In the genomic region with DNA sequence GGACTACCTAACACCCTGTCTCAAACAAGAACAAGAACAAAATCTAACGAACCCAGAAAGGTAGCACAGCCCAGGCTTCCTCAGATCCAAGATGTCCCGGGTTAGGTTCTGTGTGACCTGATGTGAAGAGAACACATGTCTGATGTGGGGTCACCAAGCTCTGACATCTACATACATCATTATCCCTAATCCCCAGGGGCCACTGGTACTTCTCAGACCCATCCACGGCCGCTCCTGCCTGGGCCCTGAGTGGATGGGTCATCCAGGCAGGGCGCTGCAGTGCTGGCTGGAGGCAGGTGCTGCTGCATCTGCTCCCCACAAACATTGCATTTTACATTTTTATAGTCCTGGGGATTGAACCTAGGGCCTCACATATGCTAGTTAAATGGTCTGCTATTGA, we compare ENCODE assay signal across 12 mouse cellular contexts. TPM values are rescaled to one million over a fixed set of nuclear protein-coding genes. Genes with fewer than 3 reads are reported as not detected.
A peak's percentile ranks its signal among the peaks of the same experiment; 100 is the strongest.
DNase-seq lines count a peak whose midpoint lies in the region; ATAC-seq and TF ChIP-seq lines count a peak whose summit lies in the region.
"Had no signal": no experiment of that assay in that cellular context is flagged by ENCODE, and none has a peak within 500 bp of the region (broad histone marks: within the 10 kb centered on the region; RNA-seq: fewer than 3 reads in every experiment).

No protein-coding gene starts in this region.

- WGBS in heart, embryonic 13.5 days = 77% methylated on average over 5 of the region's 5 CpGs
- 63% methylated on average over 5 of the region's 5 CpGs for WGBS in lung, postnatal 0 days
- 58% methylated on average over 5 of the region's 5 CpGs for WGBS in intestine, embryonic 16.5 days
- 54% methylated on average over 5 of the region's 5 CpGs for WGBS in stomach, embryonic 14.5 days

- no peak overlapping the region for H3K9ac ChIP-seq in heart, embryonic 13.5 days
- no peak overlapping the region for H3K9ac ChIP-seq in lung, postnatal 0 days (replicated peaks; ENCODE audit: low read depth)
- 0 out of 2 replicates have a peak overlapping the region, but pooled peaks have one; percentile 43 for H3K9ac ChIP-seq in intestine, embryonic 16.5 days (ENCODE audit: low read depth, low read length)
- no peak overlapping the region for H3K9ac ChIP-seq in stomach, embryonic 14.5 days (replicated peaks; ENCODE audit: low read depth, low read length)

- no peak overlapping the region for H3K4me2 ChIP-seq in heart, embryonic 13.5 days
- no peak overlapping the region for H3K4me2 ChIP-seq in lung, postnatal 0 days (replicated peaks; ENCODE audit: low read depth, low read length)
- H3K4me2 ChIP-seq in intestine, embryonic 16.5 days (ENCODE audit: low read depth, low read length) = no peak overlapping the region; the same call in 1 of the 2 replicates
- H3K4me2 ChIP-seq in stomach, embryonic 14.5 days (replicated peaks; ENCODE audit: low read depth, low read length) = no peak overlapping the region

- H3K4me3 ChIP-seq in heart, embryonic 13.5 days = no peak overlapping the region
- no peak overlapping the region for H3K4me3 ChIP-seq in lung, postnatal 0 days (ENCODE audit: low read depth, low read length)
- H3K4me3 ChIP-seq in intestine, embryonic 16.5 days (ENCODE audit: low read length) = no peak overlapping the region
- no peak overlapping the region for H3K4me3 ChIP-seq in stomach, embryonic 14.5 days (ENCODE audit: low read depth, low read length)

- DNase-seq in heart, adult 8-10 months (ENCODE audit: low spot score) = no peak
- no peak for DNase-seq in lung, postnatal 0 days (ENCODE audit: low spot score)
- no peak for DNase-seq in lung, postnatal 4 days
- no peak for DNase-seq in cerebellum, postnatal 4 days (ENCODE audit: low spot score in 2 of 2)
- DNase-seq in neural tube, embryonic 10.5 days (ENCODE audit: extremely low spot score, low spot score) = no peak
- DNase-seq: cerebellum, adult 11 months; thymus, postnatal 14 days had no signal

- peak overlapping the region; percentile 95 for H3K27ac ChIP-seq in heart, embryonic 13.5 days (replicated peaks)
- H3K27ac ChIP-seq in lung, postnatal 0 days (ENCODE audit: low read length) = peak overlapping the region; percentile 97
- H3K27ac ChIP-seq in intestine, embryonic 16.5 days (ENCODE audit: low read length) = peak overlapping the region; percentile 96
- H3K27ac ChIP-seq in stomach, embryonic 14.5 days (ENCODE audit: low read length) = peak overlapping the region; percentile 97

- no peak for TF ChIP-seq EP300 in lung, postnatal 0 days (IDR thresholded peaks at IDR 0.05)

- H3K4me1 ChIP-seq in heart, embryonic 13.5 days = peaks cover 66% of the 10 kb centered on the region
- peaks cover 12% of the 10 kb centered on the region; the same call in 1 of the 2 replicates for H3K4me1 ChIP-seq in lung, postnatal 0 days (ENCODE audit: insufficient read depth, low read depth, low read length)
- H3K4me1 ChIP-seq in intestine, embryonic 16.5 days (ENCODE audit: control insufficient read depth, insufficient read depth, low read length) = peaks cover 51% of the 10 kb centered on the region
- H3K4me1 ChIP-seq in stomach, embryonic 14.5 days (ENCODE audit: control insufficient read depth, insufficient read depth, low read length) = peaks cover 38% of the 10 kb centered on the region

- H3K27me3 ChIP-seq in heart, embryonic 13.5 days (replicated peaks) = no peaks in the 10 kb centered on the region
- no peaks in the 10 kb centered on the region for H3K27me3 ChIP-seq in lung, postnatal 0 days (replicated peaks; ENCODE audit: insufficient read depth, low read length)
- no peaks in the 10 kb centered on the region for H3K27me3 ChIP-seq in intestine, embryonic 16.5 days (replicated peaks; ENCODE audit: control insufficient read depth, insufficient read depth, low read length)
- H3K27me3 ChIP-seq in stomach, embryonic 14.5 days (ENCODE audit: control insufficient read depth, insufficient read depth, low read length) = no peaks in the 10 kb centered on the region

- H3K9me3 ChIP-seq in heart, embryonic 13.5 days = no peaks in the 10 kb centered on the region
- H3K9me3 ChIP-seq in lung, postnatal 0 days (ENCODE audit: low read length) = no peaks in the 10 kb centered on the region
- no peaks in the 10 kb centered on the region for H3K9me3 ChIP-seq in intestine, embryonic 16.5 days (ENCODE audit: control insufficient read depth, low read length)
- no peaks in the 10 kb centered on the region for H3K9me3 ChIP-seq in stomach, embryonic 14.5 days (ENCODE audit: control insufficient read depth, low read depth, low read length)

- H3K36me3 ChIP-seq in heart, embryonic 13.5 days = no peaks in the 10 kb centered on the region
- H3K36me3 ChIP-seq in lung, postnatal 0 days (ENCODE audit: insufficient read depth, low read length) = no peaks in the 10 kb centered on the region
- H3K36me3 ChIP-seq in intestine, embryonic 16.5 days (ENCODE audit: control insufficient read depth, insufficient read depth, low read length) = no peaks in the 10 kb centered on the region
- H3K36me3 ChIP-seq in stomach, embryonic 14.5 days (ENCODE audit: control insufficient read depth, insufficient read depth, low read length) = no peaks in the 10 kb centered on the region

- ATAC-seq in heart, embryonic 13.5 days (ENCODE audit: extremely low read depth, insufficient number of reproducible peaks, low FRiP score, low TSS enrichment) = no peak
- no peak for ATAC-seq in lung, postnatal 0 days
- no peak for ATAC-seq in intestine, embryonic 16.5 days
- ATAC-seq in stomach, embryonic 14.5 days (ENCODE audit: insufficient number of reproducible peaks, insufficient read depth, low FRiP score, low read depth) = no peak

- no peak for TF ChIP-seq CTCF in lung, postnatal 0 days (IDR thresholded peaks at IDR 0.05)

RNA-seq across cellular contexts. Expression of gene Id1, which starts 4.4 kb away (rescaled TPM):
- 56.7 and 58.8 TPM in 2 replicates for polyA plus RNA-seq in heart, embryonic 13.5 days (2015; fragmentation: Nextera tagmentation; extraction: Ambion mirVana)
- total RNA-seq in heart, adult 8-10 months (2022) = 10 to 100 TPM; 43.3 to 63.6 (median 58.4) TPM
- 214 and 218 TPM in 2 replicates for polyA plus RNA-seq in lung, postnatal 0 days (2015; fragmentation: Nextera tagmentation; extraction: Ambion mirVana)
- polyA plus RNA-seq in intestine, embryonic 16.5 days (2015; fragmentation: Nextera tagmentation; extraction: Ambion mirVana) = 96.1 and 107 TPM in 2 replicates
- polyA plus RNA-seq in stomach, embryonic 14.5 days (2014; fragmentation: Nextera tagmentation; extraction: Ambion mirVana) = 147 and 150 TPM in 2 replicates
- total RNA-seq: megakaryocyte-erythroid progenitor cell, adult 5-6 weeks had no signal

RNA-seq across cellular contexts. Expression of gene Cox4i2, which starts 13.5 kb away (rescaled TPM):
- polyA plus RNA-seq in heart, embryonic 13.5 days (2015; fragmentation: Nextera tagmentation; extraction: Ambion mirVana) = 11.8 and 13.4 TPM in 2 replicates
- 10 to 100 TPM; 10.3 to 16.2 (median 12.4) TPM for total RNA-seq in heart, adult 8-10 months (2022)
- polyA plus RNA-seq in lung, postnatal 0 days (2015; fragmentation: Nextera tagmentation; extraction: Ambion mirVana) = 204 and 228 TPM in 2 replicates
- polyA plus RNA-seq in intestine, embryonic 16.5 days (2015; fragmentation: Nextera tagmentation; extraction: Ambion mirVana) = 14.8 and 15.3 TPM in 2 replicates
- 18.4 and 21.7 TPM in 2 replicates for polyA plus RNA-seq in stomach, embryonic 14.5 days (2014; fragmentation: Nextera tagmentation; extraction: Ambion mirVana)
- total RNA-seq: megakaryocyte-erythroid progenitor cell, adult 5-6 weeks; neutrophil, adult 5-6 weeks had no signal

RNA-seq across cellular contexts. Expression of gene Mcts2, which starts 53.7 kb away (rescaled TPM):
- 23.0 and 25.3 TPM in 2 replicates for polyA plus RNA-seq in heart, embryonic 13.5 days (2015; fragmentation: Nextera tagmentation; extraction: Ambion mirVana)
- 10 to 100 TPM; 15.0 to 19.6 (median 16.6) TPM for total RNA-seq in heart, adult 8-10 months (2022)
- polyA plus RNA-seq in lung, postnatal 0 days (2015; fragmentation: Nextera tagmentation; extraction: Ambion mirVana) = 19.4 and 20.8 TPM in 2 replicates
- 18.9 and 25.1 TPM in 2 replicates for polyA plus RNA-seq in intestine, embryonic 16.5 days (2015; fragmentation: Nextera tagmentation; extraction: Ambion mirVana)
- 26.5 and 30.1 TPM in 2 replicates for polyA plus RNA-seq in stomach, embryonic 14.5 days (2014; fragmentation: Nextera tagmentation; extraction: Ambion mirVana)
